Mouse (Mus musculus) stomach, postnatal 0 days (tissue): ENCODE data around the gene Gpld1.

Experiments
- CTCF ChIP-seq: IDR thresholded peaks from 2 replicates; pipeline ENCODE4 v1.5.1; 2016; ENCODE audit warnings: antibody characterized with exemption, low read depth, mild to moderate bottlenecking, moderate library complexity
- EP300 ChIP-seq: optimal IDR thresholded peaks from 2 replicates; pipeline ENCODE3; 2016; ENCODE audit warnings: antibody characterized with exemption

DNA sequence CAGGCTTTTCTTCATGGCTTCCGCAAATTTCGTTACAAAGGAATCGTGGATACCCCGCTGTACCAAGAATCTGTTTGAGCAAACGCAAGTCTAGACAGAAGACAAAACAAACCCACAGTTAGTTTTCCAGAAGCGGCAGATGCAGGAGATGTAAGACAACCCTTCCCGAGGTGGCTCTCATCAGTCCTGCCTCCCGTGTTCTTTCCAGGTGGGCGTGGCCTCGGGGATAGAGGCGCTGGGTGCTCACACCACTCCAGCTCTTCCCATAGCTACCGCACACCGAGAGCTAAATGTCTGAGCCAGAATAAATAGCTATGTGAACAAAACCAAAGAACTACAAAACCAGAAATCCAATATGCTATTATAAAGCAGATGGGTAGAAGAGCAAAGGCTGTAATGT is 27.1 kb upstream of the Gpld1 start:
- no peak for TF ChIP-seq EP300
- no peak for TF ChIP-seq CTCF
